Mouse (Mus musculus) adrenal gland, adult 8-10 months (tissue): ENCODE results near the gene Ffar2. TPM values are rescaled to one million over a fixed set of nuclear protein-coding genes. Genes with fewer than 3 reads are reported as not detected.

ENCODE experiments used
- DNase-seq: peaks from one replicate; pipeline ENCODE4 v3.0.0; 2022
- total RNA-seq, 4 experiments: library from RNA; stranded (reverse); gene quantifications; 2 replicates each; pipeline ENCODE4 v1.2.4; 2022

The Ffar2 gene
- total RNA-seq, 4 experiments from 2014 or later: 1.6 to 9.0 (median 2.6) TPM

DNA sequence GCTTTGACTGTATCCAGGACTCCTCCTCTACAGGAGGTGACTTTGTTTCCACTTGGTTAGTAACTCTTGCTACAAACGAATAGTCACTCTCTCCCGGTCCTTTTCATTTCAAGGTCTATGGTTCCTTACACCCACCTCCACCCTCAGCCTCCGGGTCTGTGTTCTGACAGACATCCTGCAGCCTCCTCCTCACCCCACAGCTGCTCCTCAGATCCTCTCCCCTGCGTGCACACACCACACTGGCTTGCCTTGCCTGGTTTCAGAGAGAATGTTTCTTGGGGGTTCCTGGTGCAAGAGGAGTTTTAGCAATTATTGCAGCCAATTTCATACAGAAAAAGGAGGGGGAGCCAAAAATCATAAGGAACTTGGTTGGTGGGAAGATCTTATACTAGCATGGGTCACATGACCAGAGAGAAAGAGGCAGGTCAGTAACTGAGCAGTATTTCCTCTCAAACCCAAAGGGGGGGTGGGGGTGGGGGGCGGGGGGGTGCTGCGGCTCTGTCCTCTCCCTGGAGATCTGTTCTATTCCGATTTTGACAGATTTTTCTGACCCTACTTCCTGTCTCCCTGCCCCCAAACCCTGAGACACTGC is 2.6 kb downstream of the Ffar2 start:
- no peak for DNase-seq

- DNase-seq: no peak
Measured at GRCm38 (mm10) chr7:30820131-30820530, 3.4 kb downstream of the Ffar2 start.

GRCm38 (mm10) chr7:30812291-30812807 is 11.2 kb downstream of the Ffar2 start:
- no peak for DNase-seq

GRCm38 (mm10) chr7:30811757-30812290 is 11.8 kb downstream of the Ffar2 start:
- DNase-seq: no peak

DNA sequence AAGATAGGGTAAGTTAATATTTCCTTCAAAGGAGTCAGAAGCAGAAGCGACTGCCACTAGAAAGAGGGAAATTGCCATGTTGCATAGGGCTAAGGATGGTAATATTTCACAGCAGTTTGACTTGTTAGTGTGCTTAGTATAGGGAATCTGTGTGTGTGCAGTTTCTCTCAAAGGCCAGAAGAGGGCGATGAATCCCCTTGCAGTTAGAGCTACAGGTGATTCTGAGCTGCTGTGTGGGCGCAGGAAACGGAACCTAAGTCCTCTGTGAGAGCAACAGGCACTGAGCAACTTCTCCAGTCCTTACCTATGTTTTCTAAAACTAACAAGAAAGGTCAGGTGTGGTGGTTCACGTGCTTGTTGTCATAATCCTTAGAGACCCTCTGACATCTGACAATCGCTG is 13.3 kb downstream of the Ffar2 start:
- no peak for DNase-seq

GRCm38 (mm10) chr7:30805924-30806323 is 17.7 kb downstream of the Ffar2 start:
- no peak for DNase-seq

DNA sequence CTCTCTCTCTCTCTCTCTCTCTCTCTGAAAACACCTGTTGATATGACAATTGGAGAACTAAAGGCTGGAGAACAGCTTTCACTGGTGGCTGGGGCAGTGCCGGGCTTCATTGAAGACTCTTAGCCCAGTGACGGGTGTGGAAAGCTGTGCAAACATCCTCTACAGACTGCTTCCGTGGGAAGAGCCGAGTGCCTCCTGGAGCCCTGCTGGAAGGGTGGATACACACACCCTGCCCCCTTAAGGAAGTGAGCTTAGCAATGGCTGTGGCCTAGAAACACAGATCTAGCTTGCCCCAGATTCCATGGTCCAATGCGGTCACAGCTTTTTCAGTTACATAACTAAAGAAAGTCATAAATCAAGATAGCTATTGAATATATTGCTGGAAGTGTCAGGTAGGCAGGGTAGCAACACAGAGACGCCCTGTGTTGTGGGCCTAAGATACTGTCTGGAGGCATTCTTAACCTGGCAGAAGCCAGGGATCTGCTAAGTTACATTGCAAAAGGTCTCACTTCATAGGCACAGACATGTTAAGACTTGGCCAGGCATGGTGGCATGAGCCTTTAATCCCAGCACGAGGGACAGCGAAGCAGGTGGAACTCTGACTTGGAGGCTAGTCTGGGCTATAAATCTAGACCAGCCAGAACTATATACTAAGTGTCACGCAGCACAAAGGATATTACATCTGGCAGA is 19.4 kb downstream of the Ffar2 start:
- no peak for DNase-seq

DNA sequence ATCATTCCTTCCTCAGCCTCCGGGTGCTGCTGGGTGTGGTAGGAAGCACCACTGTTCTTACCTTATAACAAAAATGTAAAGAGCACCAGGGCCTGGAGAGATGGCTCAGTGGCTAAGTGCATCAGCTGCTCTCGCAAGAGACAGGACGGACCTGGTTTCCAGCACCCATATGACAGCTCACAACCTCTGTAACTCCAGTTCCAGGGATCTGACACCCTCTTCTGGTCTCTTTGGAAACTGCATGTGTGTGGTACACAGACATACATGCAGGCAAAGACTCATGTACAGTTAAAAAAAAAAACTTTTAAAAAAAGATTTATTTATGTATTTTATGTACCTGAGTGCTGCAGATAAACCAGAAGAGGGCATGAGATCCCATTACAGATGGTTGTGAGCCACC is 20.3 kb downstream of the Ffar2 start:
- no peak for DNase-seq

GRCm38 (mm10) chr7:30800653-30801052 is 22.9 kb downstream of the Ffar2 start:
- DNase-seq: no peak

GRCm38 (mm10) chr7:30796790-30797189 is 26.8 kb downstream of the Ffar2 start:
- no peak for DNase-seq

DNA sequence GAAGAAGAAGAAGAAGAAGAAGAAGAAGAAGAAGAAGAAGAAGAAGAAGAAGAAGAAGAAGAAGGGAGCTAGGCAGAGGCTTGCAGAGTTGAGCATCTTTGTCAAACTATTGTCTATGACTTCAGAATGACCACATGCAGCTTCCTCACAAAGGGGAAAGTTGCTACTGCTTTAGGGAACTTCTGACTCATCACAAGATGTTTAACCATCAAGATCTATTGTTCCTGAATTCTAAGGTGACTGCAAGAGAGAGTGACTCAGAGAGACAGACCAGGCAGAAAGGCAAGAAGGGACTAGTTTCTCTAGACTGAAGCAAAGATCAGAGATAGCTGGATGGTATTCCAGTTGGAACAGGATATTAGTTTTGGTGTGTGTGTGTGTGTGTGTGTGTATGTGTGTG is 28.7 kb downstream of the Ffar2 start:
- no peak for DNase-seq

GRCm38 (mm10) chr7:30791921-30792320 is 31.7 kb downstream of the Ffar2 start:
- no peak for DNase-seq

DNA sequence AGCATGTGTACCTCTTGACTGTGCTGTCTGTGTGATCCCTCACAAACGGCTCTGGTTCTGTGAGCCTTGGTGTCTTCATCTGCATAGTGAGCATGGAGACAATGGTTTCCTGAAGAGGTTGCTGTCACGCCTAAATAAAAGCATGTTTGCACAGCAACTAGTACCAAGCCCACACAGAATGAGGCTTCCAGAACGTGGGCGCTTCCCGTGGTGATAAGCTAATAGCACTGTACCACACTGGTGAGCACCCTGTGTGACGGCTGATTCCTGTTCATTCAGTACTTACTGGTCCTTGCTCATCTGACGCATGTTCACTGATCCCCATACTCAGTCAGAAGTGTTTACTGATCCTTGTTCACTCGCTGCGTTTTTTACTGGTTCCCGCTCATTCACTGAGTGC is 33.4 kb downstream of the Ffar2 start:
- no peak for DNase-seq

GRCm38 (mm10) chr7:30787377-30788022 is 36.1 kb downstream of the Ffar2 start, which contains the start of gene Krtdap:
Gene Krtdap, plus strand, starts transcription at chr7:30787896.
- DNase-seq: no peak

DNA sequence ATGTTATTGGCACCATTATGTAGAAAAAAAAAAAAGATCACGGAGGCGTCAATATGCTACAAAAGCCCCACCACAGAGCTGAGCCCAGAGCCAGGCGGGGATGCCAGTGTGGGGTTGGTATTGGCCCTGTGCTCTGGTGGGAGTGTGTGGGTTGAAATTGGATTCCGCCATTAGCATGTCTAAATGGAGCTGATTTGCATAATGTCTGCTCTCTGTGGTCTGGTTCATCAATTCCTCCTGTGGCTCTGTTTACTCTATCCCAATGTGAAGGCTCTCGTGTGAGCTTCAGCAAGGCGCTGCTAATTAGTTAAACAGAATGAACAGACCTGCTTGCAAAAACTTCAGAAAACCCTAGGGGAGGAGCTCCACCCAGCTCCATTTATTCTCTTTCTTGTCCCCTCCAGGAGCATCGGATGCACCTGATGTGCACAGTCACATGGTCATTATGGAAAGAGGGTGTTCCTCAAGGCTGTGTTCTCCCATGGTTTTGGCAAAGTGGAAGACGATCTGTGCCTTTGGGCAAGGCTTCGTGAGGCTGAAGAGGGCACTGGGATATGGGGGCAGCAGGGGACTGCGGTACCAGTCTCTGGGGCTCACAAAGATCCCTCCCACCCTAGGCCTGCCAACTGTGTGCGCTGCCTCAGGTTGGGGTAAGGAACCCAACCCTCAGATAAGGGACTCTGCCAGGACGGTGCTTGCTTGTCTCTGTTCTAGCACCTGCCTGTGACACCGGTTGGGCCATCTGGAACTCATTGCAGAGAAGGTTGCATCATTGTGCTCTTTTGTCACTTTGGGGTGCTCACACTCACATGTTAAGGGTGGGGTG is 37.6 kb downstream of the Ffar2 start:
- DNase-seq: no peak

DNA sequence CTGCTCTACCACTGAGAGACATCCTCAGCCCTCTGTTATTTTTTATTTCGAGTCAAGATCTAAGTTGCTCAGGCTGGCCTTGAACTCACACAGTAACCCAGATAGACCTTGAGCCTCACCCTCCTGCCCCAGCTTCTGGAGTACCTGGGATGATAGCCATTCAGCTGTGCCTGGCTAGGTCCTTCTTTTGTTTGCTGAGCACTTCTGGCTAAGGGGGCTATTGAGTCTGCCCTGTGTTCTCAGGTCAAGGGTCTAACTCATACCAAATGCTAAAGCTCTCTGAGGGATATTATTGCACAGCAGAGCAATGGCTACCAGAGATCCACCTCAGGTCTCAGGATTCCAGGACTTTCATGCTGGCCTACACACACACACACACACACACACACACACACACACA is 38.4 kb downstream of the Ffar2 start:
- DNase-seq: no peak

GRCm38 (mm10) chr7:30782658-30783057 is 40.9 kb downstream of the Ffar2 start:
- DNase-seq: no peak

GRCm38 (mm10) chr7:30781792-30782191 is 41.8 kb downstream of the Ffar2 start:
- DNase-seq: no peak

DNA sequence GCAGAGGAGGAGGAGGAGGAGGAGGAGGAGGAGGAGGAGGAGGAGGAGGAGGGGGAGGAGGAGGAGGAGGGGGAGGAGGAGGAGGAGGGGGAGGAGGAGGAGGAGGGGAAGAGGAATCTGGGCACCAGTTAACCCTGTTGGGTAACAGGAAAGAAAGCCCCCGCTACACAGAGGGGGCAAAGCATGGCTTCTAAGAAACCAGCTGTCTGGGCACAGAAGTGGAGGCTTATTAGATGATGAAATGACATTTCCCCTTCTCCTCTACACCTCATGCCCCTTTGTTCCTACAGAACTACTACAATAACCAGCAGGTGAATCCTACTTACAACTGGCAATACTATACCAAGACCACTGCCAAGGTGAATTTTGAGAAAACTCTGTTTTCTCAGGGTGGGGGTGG is 45.7 kb downstream of the Ffar2 start:
- no peak for DNase-seq

- no peak for DNase-seq
Measured at GRCm38 (mm10) chr7:30777081-30777579, 46.4 kb downstream of the Ffar2 start.

DNA sequence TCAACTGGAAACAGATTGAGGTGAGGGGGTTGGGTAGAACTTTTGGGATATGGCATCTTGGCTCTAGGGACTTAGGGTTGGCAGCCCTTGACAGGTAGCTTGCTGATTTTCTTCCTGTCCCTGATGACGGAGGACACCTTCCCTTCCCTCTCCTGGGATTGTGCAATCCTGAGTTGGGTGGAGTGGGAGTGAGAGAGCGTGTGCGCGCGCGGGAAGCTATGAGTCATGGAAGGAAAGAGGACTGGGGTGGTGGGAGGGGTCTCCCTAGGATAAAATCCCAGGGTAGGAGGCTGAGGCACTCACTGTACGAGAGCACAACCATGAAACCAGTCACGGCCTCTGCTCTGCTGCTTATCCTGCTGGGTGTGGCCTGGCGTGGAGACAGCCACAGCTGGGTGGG is 47.5 kb downstream of the Ffar2 start:
- DNase-seq: no peak

DNA sequence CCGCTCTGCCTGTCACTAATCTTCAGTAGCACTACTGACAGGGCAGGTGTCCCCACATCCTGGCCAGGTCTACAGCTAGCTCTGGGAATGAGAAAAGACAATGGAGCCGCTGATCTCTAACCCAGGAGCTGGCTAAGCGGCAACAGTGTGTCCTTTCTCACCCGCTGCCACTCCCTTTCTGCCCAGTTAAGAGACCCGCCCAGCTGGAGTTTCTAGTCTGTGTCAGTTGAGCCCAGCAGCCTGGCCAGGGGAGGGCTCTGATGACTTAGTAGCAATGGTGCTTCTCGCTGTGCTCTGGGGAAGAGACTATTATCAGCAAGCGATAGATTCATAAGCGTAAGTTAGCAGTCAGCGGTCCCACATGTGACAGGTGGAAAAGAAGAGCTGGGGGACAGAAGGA is 54.3 kb downstream of the Ffar2 start:
- DNase-seq: no peak
